Mouse (Mus musculus): ENCODE results near the gene Bicc1.

GRCm38 (mm10) chr10:70915096-70915495, 244.4 kb downstream of the Bicc1 start:
- TF ChIP-seq CTCF (IDR thresholded peaks at IDR 0.05; ENCODE audit: low read depth, low read length): no peak
- no peak for TF ChIP-seq POLR2A (IDR thresholded peaks at IDR 0.05; ENCODE audit: insufficient read depth, low read length)
